Mouse (Mus musculus) stomach, embryonic 14.5 days (tissue): ENCODE results near the gene Negr1. TPM values are rescaled to one million over a fixed set of nuclear protein-coding genes. Genes with fewer than 3 reads are reported as not detected.
A peak's percentile ranks its signal among the peaks of the same experiment; 100 is the strongest.

Experiments used
- ATAC-seq: fragments of 200-750 bp; cut with Nextera tagmentation; 2 replicates; pipeline ENCODE4 v1.8.0; 2017; ENCODE audit warnings: low read depth, moderate TSS enrichment; ENCODE audit not compliant: insufficient number of reproducible peaks, insufficient read depth, low FRiP score
- H3K27ac ChIP-seq: fragments of 300-500 bp; sonication (generic); 2 replicates; pipeline ENCODE4 v1.5.1; 2014; ENCODE audit warnings: mild to moderate bottlenecking, low read length, moderate library complexity, mixed read lengths
- H3K27me3 ChIP-seq: fragments of 300-500 bp; sonication (generic); 2 replicates; pipeline ENCODE4 v1.6.1; 2014; ENCODE audit warnings: low read length, control low read depth, mixed read lengths; ENCODE audit not compliant: control insufficient read depth, insufficient read depth
- H3K36me3 ChIP-seq: fragments of 300-500 bp; sonication (generic); 2 replicates; pipeline ENCODE4 v1.6.1; 2014; ENCODE audit warnings: mild to moderate bottlenecking, control low read depth, low read length, moderate library complexity, mixed read lengths; ENCODE audit not compliant: control insufficient read depth, insufficient read depth
- H3K4me1 ChIP-seq: fragments of 300-500 bp; sonication (generic); 2 replicates; pipeline ENCODE4 v1.6.1; 2014; ENCODE audit warnings: low read length, control low read depth, mixed read lengths; ENCODE audit not compliant: control insufficient read depth, insufficient read depth
- H3K4me2 ChIP-seq: fragments of 300-500 bp; sonication (generic); replicated peaks from 2 replicates; pipeline ENCODE4 v1.6.1; 2014; ENCODE audit warnings: low read depth, low read length, control low read depth
- H3K4me3 ChIP-seq: fragments of 300-500 bp; sonication (generic); 2 replicates; pipeline ENCODE4 v1.5.1; 2014; ENCODE audit warnings: low read depth, low read length, control low read depth
- H3K9ac ChIP-seq: fragments of 300-500 bp; sonication (generic); replicated peaks from 2 replicates; pipeline ENCODE4 v1.6.1; 2014; ENCODE audit warnings: low read depth, mild to moderate bottlenecking, control low read depth, low read length, moderate library complexity, mixed read lengths
- H3K9me3 ChIP-seq: fragments of 300-500 bp; sonication (generic); 2 replicates; pipeline ENCODE4 v1.6.1; 2016; ENCODE audit warnings: low read depth, low read length, control low read depth; ENCODE audit not compliant: control insufficient read depth
- WGBS: fragments of 180-500 bp; shearing (Covaris S2); extraction: QIAGEN DNeasy Blood & Tissue Kit; methylation state at CpG from one replicate; pipeline ENCODE4 v1.1.7; 2014; 5-methylcytosine and 5-hydroxymethylcytosine counted together
- polyA plus RNA-seq: library from polyadenylated mRNA; unstranded; fragments of >200 nt; fragmentation: Nextera tagmentation; extraction: Ambion mirVana; gene quantifications from 2 replicates; pipeline ENCODE4 v1.2.1, GENCODE M21; 2014

Gene Negr1
- polyA plus RNA-seq, 1 experiment from 2014 or later, result 9.8 TPM

- Histone ChIP-seq H3K9me3 (no peaks in the 10 kb centered on the region), H3K4me2 (no peak overlapping the region), H3K4me3 (no peak overlapping the region), H3K9ac (no peak overlapping the region), H3K36me3 (no peaks in the 10 kb centered on the region), H3K27me3 (no peaks in the 10 kb centered on the region), H3K4me1 (no peaks in the 10 kb centered on the region), H3K27ac (no peak overlapping the region)
- 53% methylated on average over 1 of the region's 1 CpGs for WGBS
- ATAC-seq, result no peak
Observed at GRCm38 (mm10) chr3:157079966-157080306, 518.3 kb downstream of the Negr1 start.

GRCm38 (mm10) chr3:157080585-157080984 is 519.0 kb downstream of the Negr1 start:
- H3K4me2 ChIP-seq, result no peak overlapping the region
- ATAC-seq, result no peak
- no peaks in the 10 kb centered on the region for H3K9me3 ChIP-seq
- H3K9ac ChIP-seq, result no peak overlapping the region
- 91% methylated on average over 1 of the region's 1 CpGs for WGBS
- no peak overlapping the region for H3K27ac ChIP-seq
- H3K36me3 ChIP-seq, result no peaks in the 10 kb centered on the region
- H3K27me3 ChIP-seq, result no peaks in the 10 kb centered on the region
- H3K4me3 ChIP-seq, result no peak overlapping the region
- H3K4me1 ChIP-seq, result no peaks in the 10 kb centered on the region

- H3K9me3 ChIP-seq, result no peaks in the 10 kb centered on the region
- no peaks in the 10 kb centered on the region for H3K4me1 ChIP-seq
- 79% methylated on average over 8 of the region's 8 CpGs for WGBS
- no peaks in the 10 kb centered on the region for H3K27me3 ChIP-seq
- peak; percentile 71 for ATAC-seq
- H3K27ac ChIP-seq, result no peak overlapping the region
- H3K4me2 ChIP-seq, result no peak overlapping the region
- H3K4me3 ChIP-seq, result no peak overlapping the region
- no peak overlapping the region for H3K9ac ChIP-seq
- H3K36me3 ChIP-seq, result no peaks in the 10 kb centered on the region
Observed at GRCm38 (mm10) chr3:157082808-157083784, 521.5 kb downstream of the Negr1 start.

- 77% methylated on average over 1 of the region's 1 CpGs for WGBS
- H3K9me3 ChIP-seq, result no peaks in the 10 kb centered on the region
Observed at GRCm38 (mm10) chr3:157085180-157085579, 523.6 kb downstream of the Negr1 start.

GRCm38 (mm10) chr3:157090051-157090450 is 528.5 kb downstream of the Negr1 start:
- Histone ChIP-seq H3K36me3 (no peaks in the 10 kb centered on the region), H3K27me3 (no peaks in the 10 kb centered on the region), H3K9ac (no peak overlapping the region), H3K4me2 (no peak overlapping the region), H3K9me3 (no peaks in the 10 kb centered on the region), H3K4me3 (no peak overlapping the region), H3K27ac (no peak overlapping the region), H3K4me1 (peaks cover 2% of the 10 kb centered on the region; the same call in 1 of the 2 replicates)
- 35% methylated on average over 4 of the region's 4 CpGs for WGBS
- ATAC-seq, result no peak

More at GRCm38 (mm10) chr3:157085180-157085579, 523.6 kb downstream of the Negr1 start:
- Histone ChIP-seq H3K9ac (no peak overlapping the region), H3K27ac (no peak overlapping the region), H3K4me2 (no peak overlapping the region), H3K36me3 (no peaks in the 10 kb centered on the region), H3K4me1 (no peaks in the 10 kb centered on the region), H3K4me3 (no peak overlapping the region), H3K27me3 (no peaks in the 10 kb centered on the region)
- no peak for ATAC-seq

GRCm38 (mm10) chr3:157096284-157096683 is 534.7 kb downstream of the Negr1 start:
- 98% methylated on average over 1 of the region's 1 CpGs for WGBS
- ATAC-seq, result no peak

GRCm38 (mm10) chr3:157097514-157097913 is 535.9 kb downstream of the Negr1 start:
- Histone ChIP-seq H3K9me3 (no peaks in the 10 kb centered on the region), H3K36me3 (no peaks in the 10 kb centered on the region), H3K4me2 (no peak overlapping the region), H3K4me1 (no peaks in the 10 kb centered on the region), H3K27me3 (no peaks in the 10 kb centered on the region), H3K9ac (no peak overlapping the region), H3K4me3 (no peak overlapping the region), H3K27ac (no peak overlapping the region)
- ATAC-seq, result no peak

More at GRCm38 (mm10) chr3:157096284-157096683, 534.7 kb downstream of the Negr1 start:
- Histone ChIP-seq H3K4me1 (no peaks in the 10 kb centered on the region), H3K27me3 (no peaks in the 10 kb centered on the region), H3K4me3 (no peak overlapping the region), H3K9ac (no peak overlapping the region), H3K36me3 (no peaks in the 10 kb centered on the region), H3K4me2 (no peak overlapping the region), H3K27ac (no peak overlapping the region), H3K9me3 (no peaks in the 10 kb centered on the region)

GRCm38 (mm10) chr3:157098417-157098816 is 536.8 kb downstream of the Negr1 start:
- WGBS, result 81% methylated on average over 6 of the region's 6 CpGs
- no peaks in the 10 kb centered on the region for H3K4me1 ChIP-seq
- no peak overlapping the region for H3K4me3 ChIP-seq
- no peak overlapping the region for H3K9ac ChIP-seq
- no peaks in the 10 kb centered on the region for H3K9me3 ChIP-seq
- no peak for ATAC-seq
- H3K36me3 ChIP-seq, result no peaks in the 10 kb centered on the region
- H3K27ac ChIP-seq, result no peak overlapping the region
- H3K27me3 ChIP-seq, result no peaks in the 10 kb centered on the region
- H3K4me2 ChIP-seq, result no peak overlapping the region
